Mouse (Mus musculus) small intestine, adult 2 months (tissue): ENCODE results near the gene Pawr. TPM values are rescaled to one million over a fixed set of nuclear protein-coding genes. Genes with fewer than 3 reads are reported as not detected.

Experiments used
- H3K27ac ChIP-seq: fragments of 200-500 bp; 2 replicates; pipeline ENCODE4 v1.5.1; 2012; ENCODE audit warnings: low read depth, low read length, control low read depth, inconsistent platforms; ENCODE audit not compliant: insufficient read depth
- H3K27me3 ChIP-seq: fragments of 200-500 bp; 2 replicates; pipeline ENCODE4 v1.6.1; 2012; ENCODE audit warnings: mild to moderate bottlenecking, moderate library complexity, low read length, inconsistent platforms; ENCODE audit not compliant: control insufficient read depth, insufficient read depth
- H3K36me3 ChIP-seq: fragments of 200-500 bp; 2 replicates; pipeline ENCODE4 v1.6.1; 2012; ENCODE audit warnings: mild to moderate bottlenecking, low read length, control low read depth, inconsistent platforms; ENCODE audit not compliant: control insufficient read depth, insufficient read depth
- H3K4me1 ChIP-seq: fragments of 200-500 bp; 2 replicates; pipeline ENCODE4 v1.6.1; 2012; ENCODE audit warnings: low read length, inconsistent platforms, mixed read lengths; ENCODE audit not compliant: control insufficient read depth, insufficient read depth, insufficient read length
- H3K4me3 ChIP-seq: fragments of 200-500 bp; 2 replicates; pipeline ENCODE4 v1.5.1; 2012; ENCODE audit warnings: low read depth, mild to moderate bottlenecking, control low read depth, inconsistent platforms, low read length, moderate library complexity
- CTCF ChIP-seq: fragments of 200-500 bp; IDR thresholded peaks from 2 replicates; pipeline ENCODE4 v1.5.1; 2012; ENCODE audit warnings: low read depth, mild to moderate bottlenecking, control low read depth, inconsistent platforms, low read length, moderate library complexity, mixed read lengths; ENCODE audit not compliant: insufficient replicate concordance, insufficient read length; ENCODE audit errors: extremely low read depth
- POLR2A ChIP-seq: fragments of 200-500 bp; IDR thresholded peaks from 2 replicates; pipeline ENCODE4 v1.6.1; 2012; ENCODE audit warnings: low read depth, mild to moderate bottlenecking, control low read depth, inconsistent platforms, low read length, moderate library complexity
- WGBS: fragments of 180-500 bp; shearing (Covaris S2); methylation state at CpG from one replicate; pipeline ENCODE4 v1.1.7; 2018; 5-methylcytosine and 5-hydroxymethylcytosine counted together
- polyA plus RNA-seq: library from polyadenylated mRNA; depleted of rRNA; stranded (reverse); fragments of >200 nt; gene quantifications from 2 replicates; pipeline ENCODE4 v1.2.3, GENCODE M21; 2012

The Pawr gene
- polyA plus RNA-seq, 1 experiment = 31.8 TPM

DNA sequence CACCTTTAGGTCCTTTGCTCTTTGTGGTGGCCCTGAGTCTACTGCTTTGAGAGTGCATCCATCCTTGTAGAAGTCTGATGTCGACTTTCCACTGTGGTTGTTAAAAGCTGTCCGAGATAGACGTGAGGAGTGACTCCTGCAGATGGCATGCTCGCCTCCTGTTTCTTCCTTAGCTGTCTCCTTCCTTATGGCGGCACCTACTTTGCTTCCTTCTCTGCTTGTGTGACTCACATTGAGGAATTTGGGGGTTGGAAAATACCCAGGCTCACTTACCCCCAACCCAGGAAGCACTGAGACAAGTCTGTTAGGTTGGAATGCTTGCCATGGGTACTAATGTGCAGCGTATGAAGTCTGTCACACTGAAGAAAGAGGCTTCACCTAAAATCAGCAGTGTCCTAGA is 46.1 kb downstream of the Pawr start:
- H3K4me3 ChIP-seq = no peak overlapping the region
- H3K4me1 ChIP-seq = peaks cover 9% of the 10 kb centered on the region; the same call in 1 of the 2 replicates
- no peak for TF ChIP-seq POLR2A
- no peaks in the 10 kb centered on the region for H3K27me3 ChIP-seq
- H3K27ac ChIP-seq = no peak overlapping the region
- peaks cover 3% of the 10 kb centered on the region for H3K36me3 ChIP-seq
- 68% methylated on average over 6 of the region's 6 CpGs for WGBS

DNA sequence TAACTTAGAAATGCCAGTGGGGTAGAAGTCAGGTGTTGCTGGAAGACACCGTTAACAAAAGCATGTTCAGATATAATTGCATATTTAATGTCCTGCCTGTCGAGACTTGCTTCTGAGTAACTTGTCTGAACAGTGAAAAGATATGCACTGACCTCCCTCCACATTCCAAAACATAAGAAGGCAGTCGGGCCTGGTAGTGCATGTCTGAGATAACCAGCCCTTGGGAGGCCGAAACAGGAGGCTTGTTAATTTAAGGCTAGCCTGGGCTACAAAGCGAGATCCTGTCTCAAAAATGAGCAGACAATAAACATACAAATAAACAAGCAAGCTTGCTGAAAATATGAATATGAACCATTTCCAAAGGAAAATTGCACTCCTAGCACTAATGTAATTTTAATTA is 46.6 kb downstream of the Pawr start:
- no peak overlapping the region for H3K27ac ChIP-seq
- H3K27me3 ChIP-seq = no peaks in the 10 kb centered on the region
- peaks cover 9% of the 10 kb centered on the region; the same call in 1 of the 2 replicates for H3K4me1 ChIP-seq
- no peak for TF ChIP-seq POLR2A
- TF ChIP-seq CTCF = no peak
- H3K36me3 ChIP-seq = peaks cover 4% of the 10 kb centered on the region
- no peak overlapping the region for H3K4me3 ChIP-seq
- 82% methylated on average over 5 of the region's 5 CpGs for WGBS

DNA sequence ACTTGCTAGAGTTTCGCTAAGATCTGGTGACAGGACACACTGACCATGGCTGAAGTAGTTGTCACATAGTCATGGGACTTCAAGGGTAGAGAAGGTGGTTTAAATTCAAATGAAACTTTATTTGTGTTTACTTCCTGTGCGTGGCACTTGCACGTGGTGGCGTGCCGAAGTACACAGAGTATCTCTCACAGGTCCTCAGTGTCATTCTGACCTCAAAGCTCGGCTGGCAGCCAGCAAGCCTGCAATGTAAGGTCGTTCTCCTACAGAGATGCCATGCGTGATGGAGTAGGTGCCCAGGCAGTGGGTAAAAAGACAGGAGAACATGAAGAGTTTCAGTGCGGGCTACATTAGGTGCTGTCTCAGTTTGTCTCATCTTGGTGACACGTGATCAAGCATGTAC is 48.8 kb downstream of the Pawr start:
- WGBS = 74% methylated on average over 10 of the region's 10 CpGs
- no peak overlapping the region for H3K27ac ChIP-seq
- peaks cover 13% of the 10 kb centered on the region for H3K36me3 ChIP-seq
- H3K4me3 ChIP-seq = no peak overlapping the region
- TF ChIP-seq CTCF = no peak
- no peak for TF ChIP-seq POLR2A
- no peaks in the 10 kb centered on the region for H3K27me3 ChIP-seq
- peaks cover 19% of the 10 kb centered on the region; the same call in 1 of the 2 replicates for H3K4me1 ChIP-seq

DNA sequence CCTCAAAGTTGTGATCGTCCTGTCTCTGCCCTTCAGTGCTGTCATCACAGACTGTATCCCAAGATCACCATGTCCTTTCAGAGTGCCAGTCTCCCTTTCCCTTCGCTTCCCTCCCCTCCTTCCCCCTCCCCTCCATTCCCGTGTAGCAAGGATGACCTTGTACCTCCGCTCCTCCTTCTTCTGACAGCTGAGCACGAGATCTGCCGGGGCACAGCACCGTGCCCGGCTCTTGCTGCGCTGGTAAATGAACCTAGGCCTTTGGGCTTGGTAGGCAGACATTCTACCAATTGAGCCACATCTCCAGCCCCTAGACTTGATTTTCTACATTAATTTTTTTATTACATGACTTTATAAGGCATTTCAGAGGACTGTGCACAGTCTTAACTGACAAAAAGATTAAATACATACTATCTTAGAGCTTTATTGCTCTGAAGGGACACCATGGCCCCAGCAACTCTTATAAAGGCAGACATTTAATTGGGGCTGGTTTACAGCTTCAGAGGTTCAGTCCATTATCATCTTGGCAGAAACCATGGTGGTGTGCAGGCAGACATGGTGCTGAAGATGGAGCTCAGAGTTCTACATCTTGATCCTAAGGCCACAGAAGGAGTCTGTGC is 52.3 kb downstream of the Pawr start:
- Histone ChIP-seq H3K4me3 (no peak overlapping the region), H3K27ac (no peak overlapping the region), H3K36me3 (peaks cover 18% of the 10 kb centered on the region), H3K27me3 (no peaks in the 10 kb centered on the region), H3K4me1 (peaks cover 19% of the 10 kb centered on the region; the same call in 1 of the 2 replicates)
- TF ChIP-seq POLR2A (no peak), CTCF (no peak)
- 41% methylated on average over 9 of the region's 9 CpGs for WGBS

DNA sequence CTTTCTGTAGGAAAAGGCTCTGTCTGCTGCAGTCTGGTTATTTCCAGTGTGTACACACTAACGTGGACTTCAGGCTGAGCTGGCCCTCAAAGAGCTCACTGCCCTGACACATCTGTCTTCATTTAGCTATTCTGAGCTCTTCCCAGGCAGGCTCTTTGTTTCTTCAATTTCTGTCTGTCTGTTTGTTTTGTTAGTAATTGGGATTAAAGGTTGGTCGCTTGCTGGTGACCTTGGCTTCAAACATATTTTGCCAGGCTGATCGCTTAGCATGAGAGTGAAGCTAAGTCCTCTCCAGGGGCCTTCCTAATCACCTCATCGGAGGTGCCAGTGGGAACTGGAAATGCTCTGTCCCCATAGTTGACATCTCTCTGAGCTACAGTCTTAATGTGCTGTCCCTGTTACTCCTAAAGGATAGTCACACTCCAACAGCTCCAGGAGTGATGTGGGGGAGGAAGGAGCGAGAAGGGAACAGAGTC is 53.6 kb downstream of the Pawr start:
- Histone ChIP-seq H3K27ac (no peak overlapping the region), H3K4me1 (peaks cover 19% of the 10 kb centered on the region; the same call in 1 of the 2 replicates), H3K4me3 (no peak overlapping the region), H3K27me3 (no peaks in the 10 kb centered on the region), H3K36me3 (peaks cover 18% of the 10 kb centered on the region)
- no peak for TF ChIP-seq POLR2A
- TF ChIP-seq CTCF = no peak
- WGBS = 38% methylated on average over 5 of the region's 5 CpGs

DNA sequence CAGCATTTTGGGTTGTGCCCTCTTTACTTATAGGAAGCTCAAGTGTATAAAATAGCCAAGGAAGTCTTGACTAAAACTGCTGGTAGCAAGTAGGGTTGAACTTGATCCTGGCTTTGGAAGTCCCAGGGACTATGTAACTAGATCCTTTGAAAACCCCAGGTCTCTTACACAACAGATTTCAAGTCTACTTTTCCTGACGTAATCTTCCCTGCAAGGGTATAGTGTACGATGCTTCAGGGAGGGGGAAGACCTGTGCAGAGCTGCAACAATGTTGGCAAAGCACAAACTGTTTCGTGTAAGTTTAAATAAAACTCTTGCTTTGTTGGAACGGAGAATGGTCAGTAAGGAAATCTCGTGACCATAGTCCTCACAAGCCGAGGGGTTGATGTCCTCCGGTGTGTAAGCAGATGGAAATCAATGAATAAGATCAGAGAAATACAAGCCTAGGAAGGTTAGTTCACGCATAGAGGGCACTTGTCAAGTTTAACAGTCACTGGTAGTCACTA is 56.5 kb downstream of the Pawr start:
- 88% methylated on average over 8 of the region's 8 CpGs for WGBS

DNA sequence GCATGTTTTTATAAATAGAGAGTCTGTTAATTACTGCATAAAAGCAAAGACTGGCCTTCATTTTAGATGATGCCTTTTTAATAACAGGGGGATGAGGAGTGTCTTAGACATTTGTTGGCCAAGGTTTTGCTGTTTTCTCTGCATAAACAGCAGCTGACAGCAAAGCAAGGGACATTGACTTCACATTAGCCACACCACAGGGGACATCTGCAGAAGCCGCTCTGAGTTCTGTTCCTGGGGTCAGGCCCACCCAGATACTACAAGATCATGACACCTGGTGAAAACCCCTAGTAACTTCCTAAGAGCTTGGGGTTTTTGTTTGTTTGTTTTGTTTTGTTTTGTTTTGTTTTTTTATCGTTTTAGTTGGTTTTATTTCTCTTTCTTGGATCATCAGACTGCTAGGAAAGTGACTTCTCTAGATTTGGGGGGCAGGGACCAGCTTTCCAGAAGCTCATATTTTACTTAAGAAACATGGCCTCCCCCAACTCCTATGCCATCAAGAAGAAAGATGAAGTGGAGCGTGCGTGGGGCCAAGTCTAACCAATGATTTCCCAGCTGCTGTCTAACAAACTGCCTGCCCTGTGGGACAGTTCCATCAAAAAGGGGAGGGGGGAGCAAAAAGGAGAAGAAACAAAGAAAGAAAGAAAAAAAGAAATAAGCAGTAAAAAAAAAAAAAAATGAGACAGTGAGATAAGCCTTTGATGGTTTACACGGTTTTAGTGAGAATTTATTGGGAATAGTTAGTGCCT is 57.4 kb downstream of the Pawr start:
- 62% methylated on average over 5 of the region's 5 CpGs for WGBS
- H3K4me3 ChIP-seq = no peak overlapping the region
- TF ChIP-seq CTCF (no peak), POLR2A (no peak)
- peaks cover 5% of the 10 kb centered on the region; the same call in 1 of the 2 replicates for H3K4me1 ChIP-seq
- peaks cover 8% of the 10 kb centered on the region for H3K36me3 ChIP-seq
- no peak overlapping the region for H3K27ac ChIP-seq
- H3K27me3 ChIP-seq = no peaks in the 10 kb centered on the region

More for the DNA sequence above, 56.5 kb downstream of the Pawr start:
- Histone ChIP-seq H3K36me3 (peaks cover 14% of the 10 kb centered on the region), H3K4me1 (peaks cover 10% of the 10 kb centered on the region; the same call in 1 of the 2 replicates), H3K27me3 (no peaks in the 10 kb centered on the region), H3K27ac (no peak overlapping the region), H3K4me3 (no peak overlapping the region)
- TF ChIP-seq CTCF (no peak), POLR2A (no peak)
